Mouse (Mus musculus): ENCODE results near the gene Taf1a. TPM values are rescaled to one million over a fixed set of nuclear protein-coding genes. Genes with fewer than 3 reads are reported as not detected.
"Not testable (repeated sequence)": the region's sequence is repeated elsewhere in the genome, so short reads cannot be mapped to it uniquely, and the experiment has no call there.

The Taf1a gene
- 25.8 and 27.2 TPM in 2 replicates for polyA plus RNA-seq (2012; rRNA removed)

DNA sequence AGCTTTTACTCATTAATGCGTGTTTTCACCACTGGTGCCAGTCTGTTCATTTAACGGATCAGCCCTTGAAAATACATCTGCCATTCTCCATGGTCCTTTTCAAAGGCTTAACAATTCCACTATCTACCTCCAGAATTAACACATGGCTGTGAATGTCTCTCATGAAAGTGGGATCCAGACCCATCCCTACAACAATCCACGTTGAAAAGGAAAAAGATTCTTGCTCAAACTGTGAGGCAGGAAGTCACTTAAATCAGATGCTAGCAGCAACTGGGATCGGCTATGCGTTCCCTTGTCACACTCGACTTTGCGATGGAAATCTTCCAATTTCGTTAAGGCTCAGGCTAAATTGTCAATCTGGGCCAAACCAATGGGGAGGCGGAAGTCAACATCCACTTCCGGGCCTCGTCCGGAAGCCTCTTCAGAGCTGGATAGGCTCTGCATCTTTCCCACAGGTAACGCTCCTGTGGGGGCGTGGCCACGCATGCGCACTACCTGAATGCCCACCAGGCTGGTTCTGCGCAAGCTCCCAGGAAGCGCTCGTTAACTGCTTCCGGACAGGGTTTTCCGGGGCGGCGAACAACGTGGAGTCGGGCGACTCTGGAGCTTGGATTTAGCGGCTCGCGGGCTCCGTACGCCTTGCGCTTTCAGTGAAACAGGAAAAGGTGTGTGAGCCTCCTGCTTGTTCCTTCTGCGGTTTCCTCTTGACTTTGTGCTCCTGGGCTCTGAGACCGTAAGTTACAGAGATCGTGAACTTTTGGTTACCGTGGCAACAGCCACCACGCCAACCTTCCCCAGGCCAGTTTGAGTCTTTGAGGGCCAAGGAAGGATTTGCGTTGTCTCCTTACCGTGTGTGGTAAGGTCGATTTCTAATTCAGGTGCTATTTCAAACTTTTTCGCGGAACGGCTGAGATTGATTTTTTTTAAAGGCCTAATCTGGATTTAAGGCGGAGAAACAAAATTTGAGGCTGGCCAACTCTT lies at the start of gene Taf1a:
TSS of gene Taf1a (plus strand) at position 556 of the 981 bp plus-strand sequence.
- H3K27ac ChIP-seq (ENCODE audit: insufficient read depth, low read length), result peak within 1 kb of the TSS; percentile 37; the same call in 1 of the 2 replicates
- DNase-seq, result peak; percentile 93 to 96
- H3K4me1 ChIP-seq (ENCODE audit: control insufficient read depth, insufficient read depth, low read length), result peaks cover 3% of the 10 kb centered on the region; the same call in 1 of the 2 replicates
- TF ChIP-seq CTCF (IDR thresholded peaks at IDR 0.05; ENCODE audit: borderline replicate concordance, insufficient read depth, low read depth, low read length) (no peak), POLR2A (IDR thresholded peaks at IDR 0.05; ENCODE audit: borderline replicate concordance, insufficient read depth, low read length) (peak; percentile 52; the same call in 1 of the 2 replicates)
- no peaks in the 10 kb centered on the region for H3K27me3 ChIP-seq (ENCODE audit: control insufficient read depth, insufficient read depth, low read length)
- 5% methylated on average over 44 of the region's 44 CpGs for WGBS
- peak within 1 kb of the TSS; percentile 81 for H3K4me3 ChIP-seq (replicated peaks; ENCODE audit: insufficient read depth, low read depth, low read length)

DNA sequence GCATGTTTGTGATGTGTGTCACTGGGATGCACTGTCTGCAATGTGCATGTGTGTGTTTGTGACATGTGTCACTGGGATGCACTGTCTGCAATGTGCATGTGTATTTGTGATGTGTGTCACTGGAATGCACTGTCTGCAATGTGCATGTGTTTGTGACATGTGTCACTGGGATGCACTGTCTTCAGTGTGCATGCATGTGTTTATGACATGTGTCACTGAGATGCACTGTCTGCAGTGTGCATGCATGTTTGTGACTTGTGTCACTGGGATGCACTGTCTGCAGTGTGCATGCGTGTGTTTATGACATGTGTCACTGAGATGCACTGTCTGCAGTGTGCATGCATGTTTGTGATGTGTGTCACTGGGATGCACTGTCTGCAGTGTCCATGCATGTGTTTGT lies 45.9 kb upstream of the Taf1a start:
- H3K27ac ChIP-seq (ENCODE audit: insufficient read depth, low read length); H3K4me1 ChIP-seq (ENCODE audit: control insufficient read depth, insufficient read depth, low read length); H3K27me3 ChIP-seq (ENCODE audit: control insufficient read depth, insufficient read depth, low read length); H3K4me3 ChIP-seq (replicated peaks; ENCODE audit: insufficient read depth, low read depth, low read length); DNase-seq: not testable (repeated sequence)
- WGBS, result 95% methylated on average over 1 of the region's 1 CpGs

DNA sequence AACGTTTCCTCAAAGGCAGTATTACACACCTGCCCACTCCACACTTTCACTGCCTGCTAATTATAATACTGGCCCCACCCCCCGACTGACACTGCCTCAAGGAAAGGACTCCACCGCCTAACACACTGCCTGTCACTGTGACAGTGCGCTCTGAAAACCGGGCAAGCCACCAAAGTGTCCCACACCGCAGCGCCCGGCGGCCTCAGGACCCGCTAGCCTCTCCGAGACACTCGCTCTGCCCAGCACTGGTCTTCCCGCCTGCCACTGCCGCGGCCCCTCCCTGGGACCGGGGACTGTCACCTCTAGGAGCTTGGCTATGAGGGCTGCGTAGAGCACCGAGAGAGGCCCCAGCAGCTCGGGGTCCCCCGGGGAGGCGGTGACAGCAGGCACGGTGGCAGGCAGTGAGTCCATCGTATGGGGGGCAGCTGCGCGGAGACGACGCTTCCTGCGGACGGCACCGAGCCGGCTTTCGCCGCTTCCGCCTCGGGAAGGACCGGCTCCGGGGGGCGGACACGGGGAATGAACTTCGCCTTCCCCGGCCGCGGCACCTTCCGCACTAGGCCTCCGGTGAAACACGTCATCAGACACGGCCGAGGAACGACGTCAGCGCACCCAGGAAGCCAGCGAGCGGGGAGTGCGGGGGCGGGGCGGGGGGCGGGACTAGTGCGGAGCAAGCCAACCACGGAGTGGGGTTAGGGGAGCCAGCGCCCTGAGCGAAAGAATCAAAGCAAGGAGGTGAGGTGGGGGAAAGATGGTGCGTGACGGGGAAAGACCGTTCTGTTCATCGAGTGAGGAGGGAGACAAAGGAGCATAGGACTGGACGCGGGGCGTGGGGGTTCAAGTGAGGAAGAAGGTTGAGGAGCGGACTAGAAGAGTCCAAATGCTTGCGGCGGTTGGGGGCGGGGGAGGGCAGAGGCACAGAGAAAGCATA lies 43.6 kb upstream of the Taf1a start:
- WGBS, result under 1% methylated on average over 72 of the region's 72 CpGs
- Histone ChIP-seq H3K27me3 (ENCODE audit: control insufficient read depth, insufficient read depth, low read length) (no peaks in the 10 kb centered on the region), H3K4me3 (replicated peaks; ENCODE audit: insufficient read depth, low read depth, low read length) (peak overlapping the region; percentile 95), H3K4me1 (ENCODE audit: control insufficient read depth, insufficient read depth, low read length) (peaks cover 7% of the 10 kb centered on the region), H3K27ac (ENCODE audit: insufficient read depth, low read length) (peak overlapping the region; percentile 62)
- TF ChIP-seq POLR2A (IDR thresholded peaks at IDR 0.05; ENCODE audit: borderline replicate concordance, insufficient read depth, low read length) (peak; percentile 72; the same call in 1 of the 2 replicates), CTCF (IDR thresholded peaks at IDR 0.05; ENCODE audit: borderline replicate concordance, insufficient read depth, low read depth, low read length) (no peak)
- peak; percentile 86 to 87 for DNase-seq

DNA sequence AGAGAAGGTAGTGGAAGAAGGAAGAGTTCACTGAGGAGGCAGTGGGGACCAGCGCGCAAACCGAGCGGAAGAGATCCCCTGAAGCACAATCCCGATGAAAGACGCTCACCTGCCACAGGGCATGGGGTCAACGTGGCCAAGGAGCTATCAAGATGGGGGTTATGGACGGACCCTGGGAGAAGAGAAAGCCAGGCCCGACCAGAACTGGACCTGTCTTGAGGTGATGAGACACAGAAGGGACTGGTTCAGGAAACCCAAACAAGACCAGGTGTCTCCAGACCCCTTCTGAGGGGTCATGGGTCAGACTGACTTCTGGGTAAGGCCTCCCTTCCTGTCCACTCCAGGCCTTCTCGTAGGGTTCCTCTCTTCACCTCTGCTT lies 43.0 kb upstream of the Taf1a start:
- Histone ChIP-seq H3K4me1 (ENCODE audit: control insufficient read depth, insufficient read depth, low read length) (peaks cover 7% of the 10 kb centered on the region), H3K27me3 (ENCODE audit: control insufficient read depth, insufficient read depth, low read length) (no peaks in the 10 kb centered on the region), H3K4me3 (replicated peaks; ENCODE audit: insufficient read depth, low read depth, low read length) (peak overlapping the region; percentile 95), H3K27ac (ENCODE audit: insufficient read depth, low read length) (peak overlapping the region; percentile 11; the same call in 1 of the 2 replicates)
- DNase-seq, result no peak
- TF ChIP-seq POLR2A (IDR thresholded peaks at IDR 0.05; ENCODE audit: borderline replicate concordance, insufficient read depth, low read length) (no peak), CTCF (IDR thresholded peaks at IDR 0.05; ENCODE audit: borderline replicate concordance, insufficient read depth, low read depth, low read length) (no peak)
- 5% methylated on average over 10 of the region's 10 CpGs for WGBS

DNA sequence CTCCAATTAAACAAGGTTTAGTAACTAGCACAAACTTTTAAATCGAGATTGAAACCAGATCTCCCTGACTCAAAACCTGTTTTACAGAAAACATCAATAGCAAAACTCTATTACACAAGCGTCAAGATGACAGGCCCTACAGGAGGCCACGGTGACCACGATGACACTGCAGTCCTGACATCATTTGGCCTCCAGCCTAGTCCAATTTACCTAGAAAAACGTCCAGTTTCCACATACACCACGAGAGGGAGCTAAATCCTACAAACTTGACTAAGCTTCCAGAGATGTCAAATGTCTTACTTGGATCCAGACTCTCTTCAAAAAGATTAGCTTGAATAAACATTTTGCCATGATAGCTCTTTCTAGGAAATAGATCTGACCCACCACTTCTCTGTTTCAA lies 38.9 kb upstream of the Taf1a start:
- H3K27me3 ChIP-seq (ENCODE audit: control insufficient read depth, insufficient read depth, low read length), result no peaks in the 10 kb centered on the region
- no peak overlapping the region for H3K27ac ChIP-seq (ENCODE audit: insufficient read depth, low read length)
- WGBS, result 14% methylated on average over 6 of the region's 6 CpGs

GRCm38 (mm10) chr1:183358901-183359300 lies 29.9 kb upstream of the Taf1a start:
- no peak overlapping the region for H3K27ac ChIP-seq (ENCODE audit: insufficient read depth, low read length)
- TF ChIP-seq POLR2A (IDR thresholded peaks at IDR 0.05; ENCODE audit: borderline replicate concordance, insufficient read depth, low read length) (no peak), CTCF (IDR thresholded peaks at IDR 0.05; ENCODE audit: borderline replicate concordance, insufficient read depth, low read depth, low read length) (no peak)
- no peak for DNase-seq
- no peak overlapping the region for H3K4me3 ChIP-seq (replicated peaks; ENCODE audit: insufficient read depth, low read depth, low read length)
- H3K4me1 ChIP-seq (ENCODE audit: control insufficient read depth, insufficient read depth, low read length), result no peaks in the 10 kb centered on the region
- no peaks in the 10 kb centered on the region for H3K27me3 ChIP-seq (ENCODE audit: control insufficient read depth, insufficient read depth, low read length)
- WGBS, result 75% methylated on average over 3 of the region's 3 CpGs

More for the DNA sequence above, 38.9 kb upstream of the Taf1a start:
- Histone ChIP-seq H3K4me1 (ENCODE audit: control insufficient read depth, insufficient read depth, low read length) (peaks cover 5% of the 10 kb centered on the region; the same call in 1 of the 2 replicates), H3K4me3 (replicated peaks; ENCODE audit: insufficient read depth, low read depth, low read length) (no peak overlapping the region)
- TF ChIP-seq POLR2A (IDR thresholded peaks at IDR 0.05; ENCODE audit: borderline replicate concordance, insufficient read depth, low read length) (no peak), CTCF (IDR thresholded peaks at IDR 0.05; ENCODE audit: borderline replicate concordance, insufficient read depth, low read depth, low read length) (peak; percentile 57; the same call in 1 of the 2 replicates)
- DNase-seq, result peak; percentile 56 to 79

- no peaks in the 10 kb centered on the region for H3K4me1 ChIP-seq (ENCODE audit: control insufficient read depth, insufficient read depth, low read length)
- TF ChIP-seq POLR2A (IDR thresholded peaks at IDR 0.05; ENCODE audit: borderline replicate concordance, insufficient read depth, low read length) (no peak), CTCF (IDR thresholded peaks at IDR 0.05; ENCODE audit: borderline replicate concordance, insufficient read depth, low read depth, low read length) (no peak)
- WGBS, result 89% methylated on average over 5 of the region's 5 CpGs
- DNase-seq, result no peak
- H3K4me3 ChIP-seq (replicated peaks; ENCODE audit: insufficient read depth, low read depth, low read length), result no peak overlapping the region
- H3K27ac ChIP-seq (ENCODE audit: insufficient read depth, low read length), result no peak overlapping the region
- no peaks in the 10 kb centered on the region for H3K27me3 ChIP-seq (ENCODE audit: control insufficient read depth, insufficient read depth, low read length)
These were observed 26.5 kb upstream of the Taf1a start for GRCm38 (mm10) chr1:183362301-183362700.
